Mouse (Mus musculus): Measurements from ENCODE around the gene Snrpg. TPM values are rescaled to one million over a fixed set of nuclear protein-coding genes. Genes with fewer than 3 reads are reported as not detected.

Snrpg gene
- total RNA-seq, 2 experiments from 2014 or later: 45.9 to 49.7 TPM

Other genes starting within 250 kb of the Snrpg start
- 1 to 10 TPM; 1.6 to 1.7 TPM for gene Tgfa, start 176.1 kb upstream of the Snrpg start, total RNA-seq (2021)
- gene Fam136a, start 5.7 kb upstream of the Snrpg start, total RNA-seq (2021): 10 to 100 TPM; 25.2 to 29.7 TPM
- gene Pcyox1, start 25.9 kb downstream of the Snrpg start, total RNA-seq (2021): 10 to 100 TPM; 62.1 to 72.9 TPM
- gene Tia1, start 32.9 kb downstream of the Snrpg start, total RNA-seq (2021): 10 to 100 TPM; 26.6 to 27.1 TPM
- gene Gm44790, start 55.4 kb downstream of the Snrpg start, total RNA-seq (2021): under 1 TPM in 1 of 2 experiments, not detected in 1; 0.36 TPM
- 10 to 100 TPM in 1 of 2 experiments, 1 to 10 TPM in 1; 9.1 to 12.4 TPM for gene C87436, start 67.1 kb downstream of the Snrpg start, total RNA-seq (2021)
- gene Pcbp1, start 155.0 kb downstream of the Snrpg start, total RNA-seq (2021): 100 to 1,000 TPM; 153 to 166 TPM

Measured in heart, postnatal 25 days (tissue).